Mouse (Mus musculus): ENCODE data around the gene St3gal4. TPM values are rescaled to one million over a fixed set of nuclear protein-coding genes. Genes with fewer than 3 reads are reported as not detected.

St3gal4 gene
- total and polyA plus RNA-seq, 3 experiments, result 6.2 to 9.3 (median 8.8) TPM

DNA sequence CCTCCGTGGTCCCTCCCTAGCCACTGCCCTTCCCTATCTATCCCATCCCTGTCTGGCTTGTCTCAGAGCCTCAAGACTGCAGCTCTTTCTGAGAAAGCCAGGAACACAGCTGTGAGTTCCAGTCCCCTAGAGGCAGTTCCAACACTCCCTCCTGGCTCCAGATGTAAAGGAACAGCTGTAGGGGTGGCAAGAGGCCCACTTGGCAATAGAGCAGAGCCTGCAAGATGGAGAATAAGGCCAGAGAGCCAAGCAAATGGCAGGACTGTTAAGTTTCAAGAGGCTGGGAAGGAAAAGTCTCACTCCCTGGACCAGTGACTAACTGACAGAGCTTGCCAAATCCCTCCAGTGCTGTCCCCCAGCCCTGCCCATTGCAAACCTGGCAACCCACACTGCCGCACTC, 73.3 kb downstream of the St3gal4 start:
- Histone ChIP-seq H3K9me3 (replicated peaks; ENCODE audit: low read length) (no peaks in the 10 kb centered on the region), H3K4me2 (ENCODE audit: insufficient read depth, low read depth, poor library complexity, severe bottlenecking) (no peak overlapping the region), H3K4me3 (replicated peaks in 1 of 3; ENCODE audit: low read depth in 2 of 3, low read length in 2 of 3, poor library complexity in 1 of 3) (no peak overlapping the region), H3K79me2 (replicated peaks; ENCODE audit: control insufficient read depth, extremely low read depth, insufficient read depth, poor library complexity, severe bottlenecking) (no peaks in the 10 kb centered on the region), H3K27me3 (replicated peaks) (no peaks in the 10 kb centered on the region), H3K27ac (ENCODE audit: insufficient read depth, low read depth) (no peak overlapping the region), H3K9ac (ENCODE audit: insufficient read depth, low read depth) (no peak overlapping the region), H3K4me1 (ENCODE audit: control insufficient read depth in 1 of 2, insufficient read depth in 2 of 2) (peaks cover 5 to 14% of the 10 kb centered on the region in 2 experiments), H3K36me3 (replicated peaks in 1 of 2; ENCODE audit: control insufficient read depth in 1 of 2, insufficient read depth in 1 of 2, low read length in 1 of 2) (peaks cover 0 to 14% of the 10 kb centered on the region in 2 experiments)
- dilution Hi-C loops (cut with MboI; ENCODE audit: extremely low pct_ligation_motif_present, extremely low pct_unique_long_range_greater_than_20kb, low sequenced_read_pairs), result no loop called here
- TF ChIP-seq JUN (IDR thresholded peaks at IDR 0.05; ENCODE audit: insufficient read depth, low read depth, low read length), result no peak
- TF ChIP-seq SMC3 (IDR thresholded peaks at IDR 0.05; ENCODE audit: low read depth, low read length), result no peak
- no peak for TF ChIP-seq CTCF (conservative IDR thresholded peaks at IDR 0.05 in 1 of 2, IDR thresholded peaks at IDR 0.05 in 1 of 2; ENCODE audit: low read depth in 2 of 2, low read length in 2 of 2)
- no peak for TF ChIP-seq ELF1 (IDR thresholded peaks at IDR 0.05; ENCODE audit: low read depth, low read length)
- TF ChIP-seq ZNF384 (IDR thresholded peaks at IDR 0.05; ENCODE audit: low read depth, low read length), result no peak
- TF ChIP-seq MYC (IDR thresholded peaks at IDR 0.05; ENCODE audit: low read depth, low read length), result no peak
- no peak for TF ChIP-seq UBTF (IDR thresholded peaks at IDR 0.05; ENCODE audit: low read depth, low read length)
- TF ChIP-seq KAT2A (IDR thresholded peaks at IDR 0.05; ENCODE audit: insufficient replicate concordance, low read length), result no peak
- in situ Hi-C loops (cut with MboI; ENCODE audit: low pct_ligation_motif_present, low pct_unique_long_range_greater_than_20kb, low sequenced_read_pairs), result loop anchor here (25.0 kb wide), 1 partner anchor 492 kb away; no protein-coding TSS in a partner anchor
- no peak for DNase-seq (ENCODE audit: extremely low read depth)

DNA sequence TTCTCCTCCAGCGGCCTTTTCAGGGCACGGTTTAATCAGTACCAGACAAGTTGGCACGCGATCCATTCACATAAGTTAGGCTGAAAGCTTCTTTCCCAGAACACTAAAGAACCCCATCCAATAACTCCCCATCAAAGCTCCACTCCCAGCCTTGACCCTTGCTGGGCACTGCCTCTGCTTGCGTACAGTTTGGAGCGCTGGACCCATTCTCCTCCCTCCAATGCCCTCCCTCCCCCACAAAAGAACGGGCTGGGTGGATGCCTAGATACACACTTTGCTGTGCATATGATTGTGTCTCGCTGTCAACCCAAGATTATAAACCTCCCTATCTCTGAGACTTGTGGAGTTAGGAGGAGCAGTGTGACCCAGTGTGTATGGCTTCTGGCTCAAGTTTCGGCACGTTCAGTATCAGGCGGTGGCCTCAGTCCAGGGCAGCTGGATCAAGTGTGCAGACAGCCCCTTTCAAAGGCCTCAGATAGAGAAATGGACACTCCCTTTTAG, 74.0 kb downstream of the St3gal4 start:
- TF ChIP-seq JUND (conservative IDR thresholded peaks at IDR 0.05; ENCODE audit: low read depth, low read length), result no peak
- TF ChIP-seq HCFC1 (IDR thresholded peaks at IDR 0.05; ENCODE audit: low read depth, low read length), result no peak
- no peak for TF ChIP-seq ZMIZ1 (IDR thresholded peaks at IDR 0.05; ENCODE audit: low read depth, low read length)
- TF ChIP-seq ZC3H11A (IDR thresholded peaks at IDR 0.05; ENCODE audit: low read depth, low read length), result no peak
- TF ChIP-seq MYC (IDR thresholded peaks at IDR 0.05; ENCODE audit: low read depth, low read length), result no peak
- no peak for TF ChIP-seq RAD21 (IDR thresholded peaks at IDR 0.05; ENCODE audit: low read depth, low read length)
- TF ChIP-seq UBTF (IDR thresholded peaks at IDR 0.05; ENCODE audit: low read depth, low read length), result no peak
- TF ChIP-seq USF2 (conservative IDR thresholded peaks at IDR 0.05; ENCODE audit: low read depth, low read length), result no peak
- Histone ChIP-seq H3K79me2 (replicated peaks; ENCODE audit: control insufficient read depth, extremely low read depth, insufficient read depth, poor library complexity, severe bottlenecking) (no peaks in the 10 kb centered on the region), H3K4me2 (ENCODE audit: insufficient read depth, low read depth, poor library complexity, severe bottlenecking) (no peak overlapping the region), H3K9ac (ENCODE audit: insufficient read depth, low read depth) (no peak overlapping the region), H3K27ac (ENCODE audit: insufficient read depth, low read depth) (no peak overlapping the region), H3K9me3 (replicated peaks; ENCODE audit: low read length) (no peaks in the 10 kb centered on the region), H3K4me3 (replicated peaks in 1 of 3; ENCODE audit: low read depth in 2 of 3, low read length in 2 of 3, poor library complexity in 1 of 3) (no peak overlapping the region), H3K4me1 (ENCODE audit: control insufficient read depth in 1 of 2, insufficient read depth in 2 of 2) (peaks cover 0 to 8% of the 10 kb centered on the region in 2 experiments; a peak in 2 of 4 replicates), H3K36me3 (replicated peaks in 1 of 2; ENCODE audit: control insufficient read depth in 1 of 2, insufficient read depth in 1 of 2, low read length in 1 of 2) (peaks cover 0 to 14% of the 10 kb centered on the region in 2 experiments), H3K27me3 (replicated peaks) (no peaks in the 10 kb centered on the region)
- dilution Hi-C loops (cut with MboI; ENCODE audit: extremely low pct_ligation_motif_present, extremely low pct_unique_long_range_greater_than_20kb, low sequenced_read_pairs), result no loop called here
- DNase-seq (ENCODE audit: extremely low read depth), result no peak
- in situ Hi-C loops (cut with MboI; ENCODE audit: low pct_ligation_motif_present, low pct_unique_long_range_greater_than_20kb, low sequenced_read_pairs), result loop anchor here (25.0 kb wide), 1 partner anchor 492 kb away; no protein-coding TSS in a partner anchor
